Mouse (Mus musculus) cerebellum, adult 9-11 months (tissue): ENCODE measurements around the gene Leng1.

ENCODE experiments used
- DNase-seq: peaks from one replicate; pipeline ENCODE4 v3.0.0; 2022

The Leng1 gene

DNA sequence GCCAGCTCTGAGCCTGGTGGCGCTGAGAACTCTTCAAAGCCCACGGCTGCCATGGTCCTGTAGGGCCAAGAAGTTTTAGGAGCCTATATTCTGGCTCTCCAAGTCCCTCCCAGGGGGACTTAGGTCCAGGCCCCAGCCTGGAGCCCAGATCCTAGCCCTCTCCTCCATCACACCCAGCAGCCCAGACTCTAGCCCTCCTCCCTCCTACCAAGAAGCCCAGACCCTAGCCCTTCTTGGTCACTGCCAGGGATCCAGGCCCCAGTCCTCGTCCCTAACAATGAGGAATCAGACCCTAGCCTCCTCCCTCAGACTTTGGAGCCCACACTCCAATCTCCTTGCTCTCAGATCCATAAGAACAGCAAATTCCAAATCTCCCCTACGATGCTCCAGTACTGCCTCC lies 36.6 kb downstream of the Leng1 start:
- peak; percentile 67 for DNase-seq

- peak; percentile 94 for DNase-seq
These were observed 48.2 kb downstream of the Leng1 start, which contains the start of gene Ndufa3 for GRCm38 (mm10) chr7:3617242-3617995. Ndufa3 (plus strand) TSS chr7:3617373.

- DNase-seq, result no peak
These were observed 49.0 kb downstream of the Leng1 start for GRCm38 (mm10) chr7:3616389-3617241.

GRCm38 (mm10) chr7:3616057-3616388 lies 49.6 kb downstream of the Leng1 start, which contains the start of gene Oscar:
Oscar (minus strand) TSS chr7:3616157.
- peak; percentile 42 for DNase-seq

DNA sequence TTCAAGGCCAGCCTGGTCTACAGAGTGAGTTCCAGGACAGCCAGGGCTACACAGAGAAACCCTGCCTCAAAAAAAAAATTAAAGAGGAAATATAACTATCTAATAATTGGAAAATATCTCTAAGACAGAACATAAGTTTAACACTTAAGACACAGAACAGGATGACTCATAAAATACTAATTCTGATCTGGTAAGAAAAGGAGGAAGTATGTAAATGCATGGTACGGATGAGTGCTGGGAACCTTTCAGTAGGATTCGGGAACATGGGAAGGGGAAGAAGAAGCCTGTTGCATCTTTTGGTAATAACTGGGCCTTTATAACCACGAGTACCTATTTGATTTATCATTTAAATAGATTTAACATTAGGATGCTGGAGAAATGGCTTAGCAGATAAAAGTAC lies 51.6 kb downstream of the Leng1 start:
- no peak for DNase-seq

- no peak for DNase-seq
These were observed 54.6 kb downstream of the Leng1 start for GRCm38 (mm10) chr7:3611006-3611405.

DNA sequence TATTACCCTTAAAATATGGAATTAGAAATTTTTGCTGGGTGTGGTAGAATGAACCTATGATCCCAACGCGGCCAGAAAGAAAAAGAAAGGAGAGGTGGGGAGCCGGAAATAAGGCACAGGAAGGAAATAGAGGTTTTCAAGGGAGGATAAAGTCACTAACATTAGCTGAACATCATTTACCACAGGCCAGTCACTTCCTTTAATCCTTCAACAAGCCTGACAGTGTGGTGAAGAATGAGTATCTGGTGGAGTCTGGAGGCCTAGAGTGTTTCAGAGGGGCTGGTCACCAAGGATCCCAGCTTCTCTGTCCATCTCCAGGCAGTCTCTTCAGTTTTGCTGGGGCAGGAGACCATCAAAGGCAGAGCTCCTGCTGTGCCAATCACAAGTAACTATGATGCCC lies 55.2 kb downstream of the Leng1 start:
- DNase-seq, result no peak
